Mouse (Mus musculus): ENCODE measurements around the gene Fam13a.

Fam13a gene

DNA sequence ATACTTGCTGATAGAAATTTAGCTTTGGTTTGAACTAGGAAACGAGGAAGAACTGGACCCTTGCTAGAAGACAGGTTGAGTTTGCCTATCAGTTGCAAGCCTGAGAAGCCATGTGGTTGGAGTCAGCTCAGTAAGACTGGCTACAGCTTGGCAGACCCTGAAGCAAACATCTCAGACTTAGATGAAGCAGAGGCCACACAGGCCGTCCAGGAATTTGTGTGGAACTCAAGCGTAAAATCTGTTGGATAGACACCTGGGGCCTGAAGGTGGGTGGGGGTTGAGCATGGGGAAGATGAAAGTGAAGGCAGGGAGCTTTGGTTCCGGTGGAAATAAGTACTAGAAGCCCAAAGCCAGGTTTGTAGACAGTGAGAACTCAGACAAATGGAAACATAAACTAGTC lies 25.8 kb downstream of the Fam13a start:
- DNase-seq: no peak

GRCm38 (mm10) chr6:58989149-58989548 lies 35.2 kb downstream of the Fam13a start:
- no peak for DNase-seq

DNA sequence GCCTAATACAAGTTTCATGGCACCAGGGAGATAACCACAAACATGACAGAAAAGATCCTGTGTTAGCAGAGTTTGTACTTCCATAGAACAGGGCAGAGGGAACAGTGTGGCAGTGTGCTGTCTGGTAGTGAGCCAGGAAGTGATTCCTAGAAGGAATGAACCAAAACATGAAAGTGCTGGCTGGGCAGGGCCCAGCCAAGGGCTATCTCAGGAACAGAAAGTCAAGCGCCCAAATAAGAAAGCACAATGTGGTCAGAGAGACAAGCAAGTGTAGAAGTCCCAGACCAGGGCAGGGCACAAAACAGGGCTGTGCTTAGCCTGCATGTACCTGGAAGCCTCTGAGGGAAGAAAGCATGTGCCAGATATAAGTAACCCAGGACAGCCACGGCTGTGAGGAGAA lies 35.6 kb downstream of the Fam13a start:
- no peak for DNase-seq

DNA sequence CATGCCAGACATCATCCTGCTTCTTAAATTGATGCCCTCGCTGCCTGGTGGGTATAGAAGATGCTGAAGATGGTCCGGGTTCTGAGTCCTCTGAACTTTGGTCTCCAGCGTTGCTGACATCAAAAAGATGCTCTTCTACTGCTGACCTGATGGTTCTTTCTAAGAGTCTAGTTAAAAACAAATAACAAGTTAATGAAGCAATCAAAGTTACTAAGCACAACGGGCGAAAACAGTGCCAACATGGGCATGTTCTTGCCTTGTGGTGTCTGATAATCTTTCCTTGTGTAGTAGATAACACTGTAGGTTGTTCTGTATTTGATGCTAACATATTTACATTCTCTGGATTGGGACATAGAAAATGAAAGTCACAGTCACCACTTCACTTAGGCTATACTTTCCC lies 37.2 kb downstream of the Fam13a start:
- DNase-seq: no peak

DNA sequence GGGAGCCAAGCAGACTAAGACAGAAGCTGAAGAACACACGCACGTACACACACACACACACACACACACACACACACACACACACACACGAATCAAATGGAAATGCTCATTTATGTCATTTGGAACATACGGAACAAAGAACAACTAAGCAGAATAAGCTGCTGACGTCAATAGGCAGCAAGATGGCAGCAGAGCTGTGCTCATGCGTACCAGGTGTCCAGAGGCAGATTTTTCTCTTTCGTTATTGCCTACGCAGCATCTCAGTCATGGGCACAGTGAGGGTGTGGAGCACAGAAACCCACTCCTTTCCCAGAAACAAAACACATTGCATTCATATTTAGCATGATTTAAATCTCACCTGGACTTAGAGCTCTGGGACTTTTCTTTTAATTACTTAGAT lies 39.2 kb downstream of the Fam13a start:
- no peak for DNase-seq

GRCm38 (mm10) chr6:58975249-58975648 lies 49.1 kb downstream of the Fam13a start:
- DNase-seq: no peak

DNA sequence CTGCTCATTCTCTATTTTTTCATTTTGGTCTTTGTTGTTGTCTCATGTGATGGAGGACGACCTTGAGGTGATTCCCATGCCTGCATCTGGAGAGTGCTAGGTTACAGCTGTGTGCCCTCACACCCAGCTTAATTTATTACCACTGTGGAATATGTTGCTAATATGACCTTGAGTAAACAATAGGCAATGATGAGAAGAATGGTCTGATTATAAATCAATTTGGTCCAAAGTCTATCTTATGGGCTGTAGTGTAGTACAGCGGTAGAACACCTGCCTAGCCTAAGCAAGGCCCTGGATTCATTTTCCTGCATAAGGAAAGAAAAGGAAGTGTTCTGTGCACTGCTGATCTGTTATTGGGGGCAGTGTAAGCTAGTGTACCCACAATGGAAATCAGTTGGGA lies 49.9 kb downstream of the Fam13a start:
- DNase-seq: no peak

- no peak for DNase-seq
Measured at GRCm38 (mm10) chr6:58972873-58973272, 51.5 kb downstream of the Fam13a start.

- no peak for DNase-seq
Measured at GRCm38 (mm10) chr6:58968272-58968671, 56.1 kb downstream of the Fam13a start.

DNA sequence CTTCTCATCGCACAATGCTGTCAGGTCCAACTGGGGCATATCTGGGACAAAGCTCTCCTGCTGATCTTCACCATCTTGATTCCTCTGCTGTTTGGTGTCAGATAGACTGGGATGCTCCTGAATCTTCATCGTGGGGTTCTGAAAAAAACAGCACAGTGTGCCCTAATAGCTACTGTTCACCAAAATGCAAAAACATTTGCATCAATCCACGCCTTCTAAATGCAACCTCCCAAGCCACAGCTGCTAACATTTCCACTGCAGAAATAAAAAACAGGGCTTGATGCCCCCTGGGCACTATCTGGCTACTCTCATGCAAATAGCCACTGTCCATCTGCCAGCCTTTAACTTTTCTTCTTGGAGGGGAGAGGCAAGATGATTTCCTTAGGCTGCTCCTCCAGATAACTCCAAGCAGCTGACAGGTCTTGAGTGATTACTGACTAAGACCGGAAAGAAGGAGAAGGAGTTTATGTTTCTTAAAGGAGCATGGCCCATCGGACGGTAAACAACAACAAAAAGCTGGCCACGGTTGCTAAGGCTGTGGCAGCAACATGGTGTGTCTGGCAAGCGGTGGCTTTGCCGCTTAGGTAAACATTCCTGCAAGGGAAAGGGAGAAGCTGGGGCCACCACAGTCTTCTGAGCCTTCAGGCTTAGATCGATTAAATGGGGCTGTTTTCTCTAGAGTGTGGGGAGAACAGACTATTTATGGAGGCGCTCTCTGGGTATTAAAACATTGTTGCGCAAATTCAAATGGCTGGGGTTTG lies 59.1 kb downstream of the Fam13a start:
- DNase-seq: no peak

DNA sequence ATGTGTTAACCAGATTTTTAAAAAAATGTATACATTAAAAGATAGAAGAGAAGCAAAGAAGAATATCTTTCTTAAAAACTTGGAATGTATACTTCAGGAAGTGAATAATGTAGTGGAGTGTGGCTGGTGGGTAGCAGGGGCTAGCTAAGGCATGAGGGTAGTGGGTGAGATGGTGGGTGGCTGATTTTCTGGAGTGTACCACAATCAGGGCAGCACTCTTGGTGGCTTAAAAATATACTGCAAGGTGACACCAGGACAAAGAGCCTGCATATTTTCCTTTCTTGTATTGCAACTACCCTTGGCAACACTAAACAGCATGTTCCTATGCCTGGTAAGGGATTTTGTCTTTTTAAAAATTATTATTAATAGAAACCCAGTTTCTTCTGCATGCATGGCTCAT lies 59.8 kb downstream of the Fam13a start:
- no peak for DNase-seq

DNA sequence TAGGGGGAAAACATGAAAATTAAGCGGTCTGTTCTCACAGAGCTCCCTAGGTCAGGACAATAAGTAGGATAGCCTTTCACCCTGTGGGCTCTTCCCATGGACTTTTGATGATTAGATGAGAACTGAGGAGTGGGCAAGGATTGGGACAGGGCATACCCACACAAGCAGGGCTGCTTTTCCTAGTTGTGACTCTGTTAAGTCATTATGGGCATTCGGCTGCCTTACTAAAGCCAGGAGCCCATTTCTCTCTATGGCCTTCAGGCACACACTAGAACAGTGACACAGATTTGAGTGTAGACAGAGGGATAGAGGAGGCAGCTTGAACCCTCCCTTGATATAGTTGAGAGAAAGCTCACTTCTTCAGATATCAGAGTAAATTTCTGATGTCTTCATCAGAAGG lies 60.3 kb downstream of the Fam13a start:
- DNase-seq: no peak

- DNase-seq: no peak
Measured at GRCm38 (mm10) chr6:58962691-58963090, 61.7 kb downstream of the Fam13a start.

- no peak for DNase-seq
Measured at GRCm38 (mm10) chr6:58960523-58960922, 63.8 kb downstream of the Fam13a start.

DNA sequence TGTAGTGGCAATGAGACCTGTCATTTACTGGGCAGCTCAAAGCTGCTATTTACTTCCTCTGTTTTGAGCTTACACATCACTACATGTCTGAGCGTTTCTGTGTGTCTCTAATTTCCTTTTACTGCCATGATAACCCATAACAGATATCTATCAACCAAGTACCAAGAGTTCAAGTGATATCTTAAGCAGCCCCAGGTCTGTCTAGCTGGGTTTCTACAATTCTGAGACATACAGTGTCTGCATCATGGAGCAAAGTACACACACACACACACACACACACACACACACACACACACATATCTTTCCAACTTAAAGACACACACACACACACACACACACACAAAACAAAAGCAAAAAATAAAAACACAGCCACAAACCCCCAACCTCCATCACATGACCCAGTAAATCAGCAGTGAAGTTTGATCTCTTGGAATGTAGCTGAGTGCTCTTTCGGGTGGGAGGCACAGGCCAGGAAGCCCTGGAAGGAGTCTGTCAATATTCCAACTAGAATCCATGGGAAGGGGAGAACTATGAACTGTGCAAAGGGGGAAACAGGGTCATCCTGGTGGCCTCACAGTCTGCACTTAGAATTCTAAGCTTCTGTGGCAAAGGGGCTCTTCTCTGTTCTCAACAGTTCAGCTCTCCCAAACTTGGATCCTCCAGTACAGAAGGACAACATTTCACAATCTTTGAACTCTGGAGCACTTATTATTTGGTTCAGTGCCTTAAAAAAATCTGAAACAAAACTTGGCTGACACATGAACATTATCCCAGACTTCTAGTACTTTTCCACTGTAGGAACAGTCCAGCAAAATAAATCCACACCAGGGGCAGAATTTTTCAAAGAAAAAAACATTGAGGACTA lies 73.0 kb downstream of the Fam13a start:
- no peak for DNase-seq

DNA sequence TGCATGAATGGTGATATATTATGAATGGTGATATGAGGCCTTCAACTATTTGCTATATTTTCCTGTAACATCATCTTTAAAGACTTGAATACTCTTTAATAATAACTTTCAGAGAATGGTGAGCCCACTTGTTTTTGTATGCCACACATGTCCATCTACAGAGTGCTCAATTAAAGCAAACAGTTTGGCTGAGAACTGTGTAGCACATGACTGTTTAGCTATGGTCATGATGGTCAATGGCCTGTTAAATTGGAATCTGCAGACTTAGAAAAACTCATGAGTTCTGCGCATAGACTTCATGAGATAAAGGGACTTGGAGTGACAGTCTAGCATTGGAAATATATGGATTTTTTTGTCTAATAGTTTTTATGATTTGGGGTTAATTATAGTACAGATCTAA lies 73.9 kb downstream of the Fam13a start:
- no peak for DNase-seq

DNA sequence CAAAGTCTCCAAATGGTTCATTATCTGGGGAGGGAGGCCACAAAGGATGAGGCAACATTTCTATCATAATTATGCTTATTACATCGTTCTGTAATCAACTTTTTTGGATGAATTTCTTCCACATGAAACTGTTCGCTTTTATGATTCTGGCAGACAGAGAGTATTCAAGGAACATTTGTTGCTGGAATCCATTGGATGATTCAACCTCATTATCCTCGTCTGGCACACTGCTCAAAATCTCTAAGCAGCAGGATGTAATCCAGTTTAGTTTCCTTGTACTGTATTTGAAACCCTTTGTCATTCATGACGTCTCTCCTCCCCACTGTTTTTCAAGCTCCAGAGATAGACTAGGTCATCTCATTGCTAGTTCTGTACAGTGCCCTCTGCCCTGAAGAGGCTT lies 77.5 kb downstream of the Fam13a start:
- no peak for DNase-seq

DNA sequence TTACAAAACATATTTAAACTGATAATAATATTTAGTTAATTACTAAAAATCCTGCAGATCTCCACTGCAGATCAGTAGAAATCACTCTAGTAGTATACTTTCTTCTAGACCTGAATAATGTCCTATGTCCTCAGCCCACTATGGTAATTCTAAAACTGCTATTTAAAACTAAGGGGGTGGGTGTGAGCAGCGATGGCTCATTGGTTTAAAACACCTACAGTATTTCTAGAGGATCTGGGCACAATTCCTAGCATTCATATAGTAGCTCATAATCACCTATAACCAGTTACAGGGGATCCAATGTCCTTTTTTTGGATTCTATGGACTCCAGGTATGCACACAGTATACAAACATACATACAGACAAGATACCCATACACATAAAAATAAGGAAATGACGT lies 78.1 kb downstream of the Fam13a start:
- no peak for DNase-seq

DNA sequence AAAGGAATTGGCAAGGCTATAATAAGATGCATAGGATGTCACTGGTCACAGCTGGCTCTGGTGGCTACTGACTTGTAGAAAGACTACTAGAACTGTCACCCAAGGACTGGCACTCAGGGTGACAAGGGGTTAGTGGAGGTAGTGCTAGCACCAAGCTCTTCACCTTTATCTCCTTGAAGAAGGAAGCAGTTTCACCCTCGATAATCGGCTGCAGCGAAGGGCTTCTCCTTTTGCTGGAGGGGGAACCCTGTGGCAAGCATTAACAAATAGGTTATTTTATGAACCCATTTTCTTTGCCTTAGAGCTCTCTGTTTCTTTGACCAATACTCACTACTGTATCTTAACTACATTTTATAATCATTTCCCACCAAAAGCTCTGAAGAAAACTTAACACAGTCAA lies 80.4 kb downstream of the Fam13a start:
- DNase-seq: no peak

DNA sequence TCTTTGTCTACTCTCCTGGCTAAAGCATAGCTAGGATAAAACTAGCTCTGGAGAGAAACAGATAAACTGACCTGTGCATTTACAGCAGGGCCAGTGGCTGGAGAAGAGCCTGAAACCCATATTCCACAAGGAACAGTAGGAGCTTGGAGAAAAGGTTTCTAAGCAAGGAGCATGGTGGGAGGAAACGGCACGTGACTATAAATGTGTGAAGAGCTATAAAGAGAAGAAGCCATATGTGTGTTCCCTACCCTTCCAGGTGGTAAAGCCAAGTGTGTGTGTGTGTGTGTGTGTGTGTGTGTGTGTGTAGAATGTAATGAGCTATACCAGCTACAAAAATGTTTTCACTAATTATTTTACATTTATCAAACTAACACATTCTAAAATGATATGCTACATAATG lies 82.1 kb downstream of the Fam13a start:
- no peak for DNase-seq

GRCm38 (mm10) chr6:58937726-58938125 lies 86.6 kb downstream of the Fam13a start:
- DNase-seq: no peak

- no peak for DNase-seq
Measured at GRCm38 (mm10) chr6:58934144-58934543, 90.2 kb downstream of the Fam13a start.

DNA sequence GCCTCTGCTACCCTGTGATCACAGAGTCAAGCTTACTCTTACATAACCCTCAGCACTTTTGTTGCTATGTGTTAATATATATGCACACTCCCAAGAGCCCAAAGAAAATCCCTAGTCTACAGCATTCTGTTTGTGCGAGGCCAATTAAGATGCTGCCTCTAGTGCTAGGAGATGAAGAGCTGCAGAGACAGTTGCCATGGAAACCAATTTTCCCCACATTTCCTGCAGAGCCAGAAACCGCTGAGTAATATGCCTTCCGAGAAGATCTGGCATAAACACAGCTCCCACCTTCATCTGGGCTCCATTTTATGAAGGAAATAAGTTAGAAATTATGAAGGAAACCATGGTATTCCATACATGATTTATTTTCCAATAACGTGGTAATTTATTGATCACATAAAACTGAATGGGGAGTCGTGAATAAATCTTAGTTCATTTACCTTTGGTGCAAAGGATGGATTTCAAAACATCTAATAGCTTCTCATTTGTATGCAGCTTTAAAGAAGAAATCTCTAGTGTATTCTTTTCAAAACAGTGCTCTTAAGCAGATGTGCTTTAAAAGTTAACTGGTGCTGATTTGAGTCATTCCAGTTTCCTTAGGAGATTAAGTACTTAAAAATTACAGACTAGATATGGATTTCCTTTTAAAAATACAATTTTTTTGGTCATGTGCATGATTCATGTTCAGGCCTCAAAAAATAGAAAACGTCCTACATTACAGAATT lies 91.0 kb downstream of the Fam13a start:
- DNase-seq: no peak
